ENCODE assay signal across 10 mouse cellular contexts in the genomic region with DNA sequence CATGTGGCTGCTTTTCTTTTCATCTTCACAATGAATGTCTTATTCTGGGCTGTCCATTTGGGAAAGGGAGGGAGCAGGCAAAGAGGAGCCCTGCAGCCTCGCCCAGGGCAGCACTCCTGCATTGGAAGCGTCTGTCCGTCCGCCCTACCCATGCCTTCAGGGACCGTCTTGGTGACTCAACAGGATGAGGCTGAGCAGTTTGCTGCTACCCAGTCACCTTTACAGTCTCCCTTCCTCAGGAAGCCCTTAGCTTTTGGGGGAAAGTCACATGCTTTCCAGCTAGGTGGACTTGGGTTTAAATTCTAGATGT. TPM values are rescaled to one million over a fixed set of nuclear protein-coding genes. Genes with fewer than 3 reads are reported as not detected.
A peak's percentile ranks its signal among the peaks of the same experiment; 100 is the strongest.
DNase-seq lines count a peak whose midpoint lies in the region; ATAC-seq and TF ChIP-seq lines count a peak whose summit lies in the region.
"Had no signal": no experiment of that assay in that cellular context is flagged by ENCODE, and none has a peak within 500 bp of the region (broad histone marks: within the 10 kb centered on the region; RNA-seq: fewer than 3 reads in every experiment).

No protein-coding gene starts in this region.

- no peak for DNase-seq in heart, postnatal 36 days
- no peak for DNase-seq in midbrain, embryonic 10.5 days (ENCODE audit: low spot score)
- DNase-seq in testis, postnatal 10 days (ENCODE audit: low spot score): peak; percentile 62
- no peak for DNase-seq in layer of hippocampus, postnatal 10 days (ENCODE audit: low spot score in 2 of 2)
- no peak for DNase-seq in heart, adult 9 months (ENCODE audit: low spot score in 2 of 2)

- H3K4me1 ChIP-seq in heart, embryonic 13.5 days: peaks cover 48% of the 10 kb centered on the region
- peaks cover 18% of the 10 kb centered on the region for H3K4me1 ChIP-seq in midbrain, embryonic 13.5 days (replicated peaks)
- H3K4me1 ChIP-seq in midbrain, embryonic 10.5 days: peaks cover 25% of the 10 kb centered on the region
- peaks cover 4% of the 10 kb centered on the region; the same call in 1 of the 2 replicates for H3K4me1 ChIP-seq in intestine, postnatal 0 days (replicated peaks; ENCODE audit: control insufficient read depth, insufficient read depth, low read length)

- TF ChIP-seq CTCF in intestine, postnatal 0 days (IDR thresholded peaks at IDR 0.05; ENCODE audit: low read depth): no peak

- H3K27me3 ChIP-seq in heart, embryonic 13.5 days (replicated peaks): peaks cover 44% of the 10 kb centered on the region
- no peaks in the 10 kb centered on the region for H3K27me3 ChIP-seq in midbrain, embryonic 13.5 days
- no peaks in the 10 kb centered on the region for H3K27me3 ChIP-seq in midbrain, embryonic 10.5 days (ENCODE audit: low read depth, poor library complexity, severe bottlenecking)
- no peaks in the 10 kb centered on the region for H3K27me3 ChIP-seq in intestine, postnatal 0 days (replicated peaks; ENCODE audit: control insufficient read depth, insufficient read depth, low read length)
- H3K27me3 ChIP-seq: limb, embryonic 13.5 days had no signal

- H3K9me3 ChIP-seq in heart, embryonic 13.5 days: no peaks in the 10 kb centered on the region
- H3K9me3 ChIP-seq in midbrain, embryonic 13.5 days: no peaks in the 10 kb centered on the region
- no peaks in the 10 kb centered on the region for H3K9me3 ChIP-seq in midbrain, embryonic 10.5 days (replicated peaks)
- H3K9me3 ChIP-seq in intestine, postnatal 0 days (ENCODE audit: control insufficient read depth): no peaks in the 10 kb centered on the region
- H3K9me3 ChIP-seq: limb, embryonic 13.5 days had no signal

- peaks cover 8% of the 10 kb centered on the region for H3K36me3 ChIP-seq in heart, embryonic 13.5 days
- peaks cover 7% of the 10 kb centered on the region; the same call in 1 of the 2 replicates for H3K36me3 ChIP-seq in midbrain, embryonic 13.5 days
- 0 out of 2 replicates have a peak, but pooled peaks cover 9% of the 10 kb centered on the region for H3K36me3 ChIP-seq in midbrain, embryonic 10.5 days
- H3K36me3 ChIP-seq in intestine, postnatal 0 days (ENCODE audit: control insufficient read depth, insufficient read depth): no peaks in the 10 kb centered on the region

- no peak overlapping the region for H3K4me3 ChIP-seq in heart, embryonic 13.5 days
- H3K4me3 ChIP-seq in midbrain, embryonic 13.5 days (replicated peaks): no peak overlapping the region
- H3K4me3 ChIP-seq in midbrain, embryonic 10.5 days: no peak overlapping the region
- no peak overlapping the region for H3K4me3 ChIP-seq in intestine, postnatal 0 days (ENCODE audit: low read depth, low read length)
- H3K4me3 ChIP-seq: limb, embryonic 13.5 days had no signal

- no peak overlapping the region for H3K9ac ChIP-seq in heart, embryonic 13.5 days
- no peak overlapping the region for H3K9ac ChIP-seq in midbrain, embryonic 13.5 days (replicated peaks)
- no peak overlapping the region for H3K9ac ChIP-seq in intestine, postnatal 0 days (ENCODE audit: low read depth, low read length)
- H3K9ac ChIP-seq: limb, embryonic 13.5 days had no signal

- ATAC-seq in heart, embryonic 13.5 days (ENCODE audit: extremely low read depth, insufficient number of reproducible peaks, low FRiP score, low TSS enrichment): no peak
- ATAC-seq in midbrain, embryonic 13.5 days: no peak
- no peak for ATAC-seq in intestine, postnatal 0 days
- ATAC-seq: CD4-positive, CD25-positive, alpha-beta regulatory T cell, adult 4 months had no signal

- H3K4me2 ChIP-seq in heart, embryonic 13.5 days: no peak overlapping the region; the same call in 1 of the 2 replicates
- no peak overlapping the region for H3K4me2 ChIP-seq in midbrain, embryonic 13.5 days (replicated peaks)
- 0 out of 2 replicates have a peak overlapping the region, but pooled peaks have one; percentile 9 for H3K4me2 ChIP-seq in intestine, postnatal 0 days (replicated peaks; ENCODE audit: low read depth)

- intact Hi-C loops in heart, postnatal 36 days (cut with DNase I): loop anchor here (5.0 kb wide), 1 partner anchor 91 kb away; no protein-coding TSS in a partner anchor

- WGBS in heart, embryonic 13.5 days: 64% methylated on average over 5 of the region's 5 CpGs
- 85% methylated on average over 5 of the region's 5 CpGs for WGBS in midbrain, embryonic 13.5 days
- 77% methylated on average over 5 of the region's 5 CpGs for WGBS in midbrain, embryonic 10.5 days
- 63% methylated on average over 5 of the region's 5 CpGs for WGBS in intestine, postnatal 0 days

- H3K27ac ChIP-seq in heart, embryonic 13.5 days (replicated peaks): peak overlapping the region; percentile 82
- H3K27ac ChIP-seq in midbrain, embryonic 13.5 days: peak overlapping the region; percentile 60; the same call in 1 of the 2 replicates
- H3K27ac ChIP-seq in midbrain, embryonic 10.5 days (replicated peaks): no peak overlapping the region
- no peak overlapping the region for H3K27ac ChIP-seq in intestine, postnatal 0 days (ENCODE audit: low read depth, low read length)

RNA-seq across cellular contexts. Expression of a gene that starts 16.4 kb away (rescaled TPM):
- polyA plus RNA-seq in heart, embryonic 13.5 days (2015; fragmentation: Nextera tagmentation; extraction: Ambion mirVana): 15.9 and 18.1 TPM in 2 replicates
- 1 to 10 TPM; 9.2 to 10.0 TPM for total RNA-seq in heart, postnatal 36 days (2021)
- polyA plus RNA-seq in midbrain, embryonic 13.5 days (2015; fragmentation: Nextera tagmentation; extraction: Ambion mirVana): 43.1 and 44.5 TPM in 2 replicates
- polyA plus RNA-seq in midbrain, embryonic 10.5 days (2016; fragmentation: Nextera tagmentation; extraction: Ambion mirVana): 17.5 and 23.4 TPM in 2 replicates
- 6.0 and 6.8 TPM in 2 replicates for polyA plus RNA-seq in intestine, postnatal 0 days (2015; fragmentation: Nextera tagmentation; extraction: Ambion mirVana)
- 10 to 100 TPM; 12.8 to 15.5 TPM for total RNA-seq in layer of hippocampus, postnatal 10 days (2021)

Comparison
In these comparisons a context has a peak if more than half of its experiments do, and no peak if none do; other contexts are left out.
1. H3K27ac ChIP-seq: peak in heart, embryonic 13.5 days (single experiment) and midbrain, embryonic 13.5 days (single experiment); none in midbrain, embryonic 10.5 days (single experiment) and intestine, postnatal 0 days (single experiment).